10 mouse cellular contexts compared by ENCODE assay signal in the genomic region with DNA sequence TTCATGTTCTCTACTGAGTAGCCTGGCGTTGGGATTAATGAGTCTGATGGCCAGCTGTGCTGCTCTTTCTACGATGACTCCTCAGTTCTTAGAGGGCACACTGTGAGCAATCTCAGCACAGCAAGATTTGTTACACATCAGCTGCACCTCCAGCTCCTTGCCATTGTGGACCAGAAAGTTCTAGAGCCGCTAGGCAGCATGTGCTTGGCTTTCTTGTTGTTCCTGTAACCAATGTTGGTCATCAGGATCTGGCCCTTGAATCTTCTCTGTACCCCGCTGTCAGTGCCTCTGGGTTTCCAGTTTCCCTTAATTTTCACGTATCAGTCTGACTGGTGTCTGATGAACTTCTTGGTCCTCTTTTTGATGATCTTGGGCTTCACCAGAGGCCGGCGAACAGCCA. TPM values are rescaled to one million over a fixed set of nuclear protein-coding genes. Genes with fewer than 3 reads are reported as not detected.
DNase-seq lines count a peak whose midpoint lies in the region; ATAC-seq lines count a peak whose summit lies in the region.
"Had no signal": no experiment of that assay in that cellular context is flagged by ENCODE, and none has a peak within 500 bp of the region (broad histone marks: within the 10 kb centered on the region; RNA-seq: fewer than 3 reads in every experiment).

No protein-coding gene starts in this region.

- H3K9ac ChIP-seq in midbrain, embryonic 12.5 days (replicated peaks), result no peak overlapping the region
- no peak overlapping the region for H3K9ac ChIP-seq in midbrain, embryonic 15.5 days
- H3K9ac ChIP-seq in limb, embryonic 12.5 days (replicated peaks), result no peak overlapping the region
- no peak overlapping the region for H3K9ac ChIP-seq in stomach, embryonic 16.5 days (ENCODE audit: low read length)

- no peak for DNase-seq in heart, embryonic 10.5 days (ENCODE audit: low spot score)
- no peak for DNase-seq in heart, adult 9 months (ENCODE audit: low spot score in 2 of 2)
- no peak for DNase-seq in gastrocnemius, adult 18-20 months (ENCODE audit: low spot score)
- DNase-seq in adrenal gland, postnatal 14 days, result no peak

- ATAC-seq in midbrain, embryonic 12.5 days (ENCODE audit: low FRiP score, low read depth), result no peak
- ATAC-seq in midbrain, embryonic 15.5 days (replicated peaks), result no peak
- ATAC-seq in limb, embryonic 12.5 days (ENCODE audit: insufficient number of reproducible peaks, insufficient read depth, low FRiP score, low TSS enrichment, low read depth), result no peak
- no peak for ATAC-seq in stomach, embryonic 16.5 days (ENCODE audit: insufficient read depth, low FRiP score)

- no peaks in the 10 kb centered on the region for H3K9me3 ChIP-seq in heart, embryonic 10.5 days
- H3K9me3 ChIP-seq in midbrain, embryonic 12.5 days, result no peaks in the 10 kb centered on the region
- no peaks in the 10 kb centered on the region for H3K9me3 ChIP-seq in midbrain, embryonic 15.5 days
- H3K9me3 ChIP-seq in limb, embryonic 12.5 days, result no peaks in the 10 kb centered on the region
- H3K9me3 ChIP-seq in stomach, embryonic 16.5 days (replicated peaks; ENCODE audit: control insufficient read depth, low read length), result no peaks in the 10 kb centered on the region

- H3K4me2 ChIP-seq in midbrain, embryonic 12.5 days (replicated peaks), result peak overlapping the region; percentile 91
- H3K4me2 ChIP-seq in midbrain, embryonic 15.5 days, result no peak overlapping the region
- peak overlapping the region; percentile 95 for H3K4me2 ChIP-seq in limb, embryonic 12.5 days
- H3K4me2 ChIP-seq in stomach, embryonic 16.5 days (ENCODE audit: low read depth, low read length), result peak overlapping the region; percentile 95

- no peaks in the 10 kb centered on the region for H3K27me3 ChIP-seq in heart, embryonic 10.5 days (ENCODE audit: insufficient read depth, poor library complexity, severe bottlenecking)
- no peaks in the 10 kb centered on the region for H3K27me3 ChIP-seq in midbrain, embryonic 12.5 days
- H3K27me3 ChIP-seq in midbrain, embryonic 15.5 days (replicated peaks), result no peaks in the 10 kb centered on the region
- no peaks in the 10 kb centered on the region for H3K27me3 ChIP-seq in limb, embryonic 12.5 days
- no peaks in the 10 kb centered on the region for H3K27me3 ChIP-seq in stomach, embryonic 16.5 days (ENCODE audit: control insufficient read depth, insufficient read depth, low read length)

- 80% methylated on average over 7 of the region's 7 CpGs for WGBS in heart, embryonic 10.5 days
- 77% methylated on average over 7 of the region's 7 CpGs for WGBS in midbrain, embryonic 12.5 days
- WGBS in midbrain, embryonic 15.5 days, result 74% methylated on average over 7 of the region's 7 CpGs
- 79% methylated on average over 7 of the region's 7 CpGs for WGBS in limb, embryonic 12.5 days
- 76% methylated on average over 7 of the region's 7 CpGs for WGBS in stomach, embryonic 16.5 days

- H3K27ac ChIP-seq in heart, embryonic 10.5 days, result no peak overlapping the region
- H3K27ac ChIP-seq in midbrain, embryonic 12.5 days (replicated peaks), result no peak overlapping the region
- no peak overlapping the region for H3K27ac ChIP-seq in midbrain, embryonic 15.5 days
- no peak overlapping the region for H3K27ac ChIP-seq in limb, embryonic 12.5 days
- H3K27ac ChIP-seq in stomach, embryonic 16.5 days (ENCODE audit: low read length), result no peak overlapping the region

- H3K4me3 ChIP-seq in heart, embryonic 10.5 days, result peak overlapping the region; percentile 81
- peak overlapping the region; percentile 71 for H3K4me3 ChIP-seq in midbrain, embryonic 12.5 days
- no peak overlapping the region for H3K4me3 ChIP-seq in midbrain, embryonic 15.5 days
- peak overlapping the region; percentile 69 for H3K4me3 ChIP-seq in limb, embryonic 12.5 days (replicated peaks)
- H3K4me3 ChIP-seq in stomach, embryonic 16.5 days (replicated peaks; ENCODE audit: low read length), result peak overlapping the region; percentile 77

- H3K36me3 ChIP-seq in heart, embryonic 10.5 days, result peaks cover 31% of the 10 kb centered on the region
- H3K36me3 ChIP-seq in midbrain, embryonic 12.5 days, result 0 out of 2 replicates have a peak, but pooled peaks cover 6% of the 10 kb centered on the region
- no peaks in the 10 kb centered on the region for H3K36me3 ChIP-seq in midbrain, embryonic 15.5 days (replicated peaks)
- peaks cover 31% of the 10 kb centered on the region for H3K36me3 ChIP-seq in limb, embryonic 12.5 days
- peaks cover 3% of the 10 kb centered on the region; the same call in 1 of the 2 replicates for H3K36me3 ChIP-seq in stomach, embryonic 16.5 days (ENCODE audit: control insufficient read depth, insufficient read depth, low read length)

- H3K4me1 ChIP-seq in heart, embryonic 10.5 days, result peaks cover 19% of the 10 kb centered on the region; the same call in 1 of the 2 replicates
- peaks cover 21% of the 10 kb centered on the region for H3K4me1 ChIP-seq in midbrain, embryonic 12.5 days
- H3K4me1 ChIP-seq in midbrain, embryonic 15.5 days, result peaks cover 17% of the 10 kb centered on the region
- peaks cover 18% of the 10 kb centered on the region for H3K4me1 ChIP-seq in limb, embryonic 12.5 days (replicated peaks)
- H3K4me1 ChIP-seq in stomach, embryonic 16.5 days (ENCODE audit: control insufficient read depth, insufficient read depth, low read length), result peaks cover 8% of the 10 kb centered on the region

RNA-seq across cellular contexts. Expression of gene Msh3, which starts 1.6 kb away (rescaled TPM):
- polyA plus RNA-seq in heart, embryonic 10.5 days (2016; fragmentation: Nextera tagmentation; extraction: Ambion mirVana), result 19.7 and 23.6 TPM in 2 replicates
- polyA plus RNA-seq in midbrain, embryonic 12.5 days (2016; fragmentation: Nextera tagmentation; extraction: Ambion mirVana), result 31.5 and 33.7 TPM in 2 replicates
- polyA plus RNA-seq in midbrain, embryonic 15.5 days (2015; fragmentation: Nextera tagmentation; extraction: Ambion mirVana), result 22.9 and 24.5 TPM in 2 replicates
- polyA plus RNA-seq in limb, embryonic 12.5 days (2016; fragmentation: Nextera tagmentation; extraction: Ambion mirVana), result 42.7 and 43.8 TPM in 2 replicates
- polyA plus RNA-seq in stomach, embryonic 16.5 days (2015; fragmentation: Nextera tagmentation; extraction: Ambion mirVana), result 20.1 and 20.5 TPM in 2 replicates
- total RNA-seq in gastrocnemius, adult 18-20 months (2021), result 10 to 100 TPM in 1 of 2 experiments, 1 to 10 TPM in 1; 9.4 to 10.7 TPM
- 19.0 and 23.2 TPM in 2 replicates for total RNA-seq in adrenal gland, postnatal 14 days (2021)

RNA-seq across cellular contexts. Expression of gene Dhfr, which starts 1.9 kb away (rescaled TPM):
- polyA plus RNA-seq in heart, embryonic 10.5 days (2016; fragmentation: Nextera tagmentation; extraction: Ambion mirVana), result 15.7 and 20.4 TPM in 2 replicates
- polyA plus RNA-seq in midbrain, embryonic 12.5 days (2016; fragmentation: Nextera tagmentation; extraction: Ambion mirVana), result 15.3 and 15.8 TPM in 2 replicates
- polyA plus RNA-seq in midbrain, embryonic 15.5 days (2015; fragmentation: Nextera tagmentation; extraction: Ambion mirVana), result 3.8 and 4.6 TPM in 2 replicates
- 20.7 and 21.9 TPM in 2 replicates for polyA plus RNA-seq in limb, embryonic 12.5 days (2016; fragmentation: Nextera tagmentation; extraction: Ambion mirVana)
- polyA plus RNA-seq in stomach, embryonic 16.5 days (2015; fragmentation: Nextera tagmentation; extraction: Ambion mirVana), result 11.6 and 12.7 TPM in 2 replicates
- total RNA-seq in gastrocnemius, adult 18-20 months (2021), result under 1 TPM; 0.68 to 0.71 TPM
- total RNA-seq in adrenal gland, postnatal 14 days (2021), result 4.3 and 7.3 TPM in 2 replicates

RNA-seq across cellular contexts. Expression of gene Gm20379, which starts 50.6 kb away (rescaled TPM):
- 0.74 and 0.79 TPM in 2 replicates for polyA plus RNA-seq in heart, embryonic 10.5 days (2016; fragmentation: Nextera tagmentation; extraction: Ambion mirVana)
- polyA plus RNA-seq in midbrain, embryonic 12.5 days (2016; fragmentation: Nextera tagmentation; extraction: Ambion mirVana), result 0.76 and 1.4 TPM in 2 replicates
- 0.97 and 1.00 TPM in 2 replicates for polyA plus RNA-seq in midbrain, embryonic 15.5 days (2015; fragmentation: Nextera tagmentation; extraction: Ambion mirVana)
- polyA plus RNA-seq in limb, embryonic 12.5 days (2016; fragmentation: Nextera tagmentation; extraction: Ambion mirVana), result 1.5 and 2.6 TPM in 2 replicates
- 0.62 and 0.90 TPM in 2 replicates for polyA plus RNA-seq in stomach, embryonic 16.5 days (2015; fragmentation: Nextera tagmentation; extraction: Ambion mirVana)
- total RNA-seq in gastrocnemius, adult 18-20 months (2021), result not detected
- total RNA-seq in adrenal gland, postnatal 14 days (2021), result not detected in 2 replicates
- total RNA-seq: adrenal gland, postnatal 4 days; left cerebral cortex, adult 18-20 months had no signal
